Mouse (Mus musculus) duodenum, adult 2 months (tissue): ENCODE results near the gene Serpinb9. TPM values are rescaled to one million over a fixed set of nuclear protein-coding genes. Genes with fewer than 3 reads are reported as not detected.

Experiments used
- polyA plus RNA-seq: library from polyadenylated mRNA; depleted of rRNA; stranded (reverse); fragments of >200 nt; gene quantifications from 2 replicates; pipeline ENCODE4 v1.2.3, GENCODE M21; 2012; ENCODE audit warnings: low replicate concordance; rRNA removed

Gene Serpinb9
- polyA plus RNA-seq, result 0.32 and 0.55 TPM in 2 replicates

GRCm38 (mm10) chr13:33002950-33003349, at the start of gene Serpinb9:
Serpinb9 (plus strand) TSS chr13:33003250.

GRCm38 (mm10) chr13:32964989-32965811, 37.9 kb upstream of the Serpinb9 start, which contains the start of gene Serpinb6b:
Serpinb6b (plus strand) TSS chr13:32965209.

GRCm38 (mm10) chr13:33027244-33027643, 24.2 kb downstream of the Serpinb9 start, which contains the start of gene Serpinb9b:
Serpinb9b (plus strand) TSS chr13:33027416.

Other genes starting within 250 kb of the Serpinb9 start
- not detected in 2 replicates for gene Mylk4, start 219.3 kb upstream of the Serpinb9 start, polyA plus RNA-seq
- 20.2 and 35.0 TPM in 2 replicates for gene Wrnip1, start 201.2 kb upstream of the Serpinb9 start, polyA plus RNA-seq
- not detected in 2 replicates for gene D930007J09Rik, start 200.4 kb upstream of the Serpinb9 start, polyA plus RNA-seq
- gene Serpinb1a, start 152.1 kb upstream of the Serpinb9 start, polyA plus RNA-seq, result 63.4 and 69.9 TPM in 2 replicates
- not detected in 2 replicates for gene Serpinb1c, start 105.0 kb upstream of the Serpinb9 start, polyA plus RNA-seq
- 0.36 and 0.44 TPM in 2 replicates for gene Serpinb6b, start 38.0 kb upstream of the Serpinb9 start, polyA plus RNA-seq
- gene Serpinb9b, start 24.2 kb downstream of the Serpinb9 start, polyA plus RNA-seq, result not detected in 2 replicates
- gene Serpinb1b, start 75.3 kb downstream of the Serpinb9 start, polyA plus RNA-seq, result not detected in 2 replicates
- not detected in 2 replicates for gene Serpinb9c, start 156.5 kb downstream of the Serpinb9 start, polyA plus RNA-seq
- not detected in 2 replicates for gene Serpinb9d, start 189.7 kb downstream of the Serpinb9 start, polyA plus RNA-seq
- gene Serpinb9e, start 246.4 kb downstream of the Serpinb9 start, polyA plus RNA-seq, result not detected in 2 replicates